Mouse (Mus musculus): ENCODE measurements around the gene Ppil6. TPM values are rescaled to one million over a fixed set of nuclear protein-coding genes. Genes with fewer than 3 reads are reported as not detected.

Ppil6 gene
- polyA plus RNA-seq (2017; shearing (Covaris generic)), result under 1 TPM in 1 of 2 experiments, not detected in 1; 0.52 TPM

GRCm38 (mm10) chr10:41489708-41490517 is at the start of gene Ppil6, which contains the start of gene Smpd2:
TSS of gene Ppil6 (plus strand) at chr10:41490439.
TSS of gene Smpd2 (minus strand) at chr10:41490369.

GRCm38 (mm10) chr10:41450137-41450670 is 40.0 kb upstream of the Ppil6 start, which contains the start of gene Zbtb24:
TSS of gene Zbtb24 (plus strand) at chr10:41450383.

GRCm38 (mm10) chr10:41476171-41477017 is 13.8 kb upstream of the Ppil6 start, which contains the start of gene Mical1:
TSS of gene Mical1 (plus strand) at chr10:41476314.

GRCm38 (mm10) chr10:41518981-41519618 is 28.9 kb downstream of the Ppil6 start, which contains the start of gene Cd164:
TSS of gene Cd164 (plus strand) at chr10:41519414.

Other genes starting within 250 kb of the Ppil6 start
- 10 to 100 TPM; 25.4 to 35.9 TPM for gene Fig4, start 187.2 kb upstream of the Ppil6 start, polyA plus RNA-seq (2017; shearing (Covaris generic))
- under 1 TPM; 0.05 to 0.10 TPM for gene Ak9, start 186.5 kb upstream of the Ppil6 start, polyA plus RNA-seq (2017; shearing (Covaris generic))
- 10 to 100 TPM; 42.5 to 43.8 TPM for gene Zbtb24, start 40.1 kb upstream of the Ppil6 start, polyA plus RNA-seq (2017; shearing (Covaris generic))
- 100 to 1,000 TPM in 1 of 2 experiments, 10 to 100 TPM in 1; 78.8 to 111 TPM for gene Mical1, start 14.1 kb upstream of the Ppil6 start, polyA plus RNA-seq (2017; shearing (Covaris generic))
- 10 to 100 TPM; 41.7 to 47.4 TPM for gene Smpd2, start 70 bp upstream of the Ppil6 start, polyA plus RNA-seq (2017; shearing (Covaris generic))
- 100 to 1,000 TPM; 183 to 223 TPM for gene Cd164, start 29.0 kb downstream of the Ppil6 start, polyA plus RNA-seq (2017; shearing (Covaris generic))
- gene Ccdc162, start 226.2 kb downstream of the Ppil6 start, polyA plus RNA-seq (2017; shearing (Covaris generic)), result 1 to 10 TPM in 1 of 2 experiments, under 1 TPM in 1; 0.11 to 1.1 TPM